Mouse (Mus musculus) E14TG2a.4 (cell line): Measurements from ENCODE around the gene Rassf2.

Experiments
- H3K27me3 ChIP-seq: 2 replicates; pipeline ENCODE4 v1.6.1; 2014; ENCODE audit warnings: low read length, control low read depth; ENCODE audit not compliant: insufficient read depth
- H3K36me3 ChIP-seq: 2 replicates; pipeline ENCODE4 v1.6.1; 2014; ENCODE audit warnings: low read length, control low read depth; ENCODE audit not compliant: insufficient read depth
- H3K4me1 ChIP-seq: replicated peaks from 2 replicates; pipeline ENCODE4 v1.6.1; 2014; ENCODE audit warnings: low read depth, low read length, control low read depth
- H3K4me3 ChIP-seq: replicated peaks from 2 replicates; pipeline ENCODE4 v1.5.1; 2014; ENCODE audit warnings: mild to moderate bottlenecking, low read length
- H3K9me3 ChIP-seq: 2 replicates; pipeline ENCODE4 v1.6.1; 2014; ENCODE audit warnings: low read length, control low read depth
- CTCF ChIP-seq: conservative IDR thresholded peaks from 2 replicates; pipeline ENCODE4 v1.5.1; 2014; ENCODE audit warnings: low read length
- NANOG ChIP-seq: IDR thresholded peaks from 2 replicates; pipeline ENCODE4 v1.6.1; 2014; ENCODE audit warnings: borderline replicate concordance, low read length, mixed read lengths
- POU5F1 ChIP-seq: IDR thresholded peaks from 2 replicates; pipeline ENCODE4 v1.6.1; 2014; ENCODE audit warnings: low read length, borderline replicate concordance

Gene Rassf2

GRCm38 (mm10) chr2:132020420-132020819 lies 9.6 kb downstream of the Rassf2 start:
- Histone ChIP-seq H3K4me3 (no peak overlapping the region), H3K4me1 (peaks cover 21% of the 10 kb centered on the region), H3K27me3 (no peaks in the 10 kb centered on the region; the same call in 1 of the 2 replicates), H3K9me3 (no peaks in the 10 kb centered on the region), H3K36me3 (no peaks in the 10 kb centered on the region)
- TF ChIP-seq CTCF, result no peak
- no peak for TF ChIP-seq POU5F1
- no peak for TF ChIP-seq NANOG

- no peaks in the 10 kb centered on the region for H3K9me3 ChIP-seq
- H3K4me3 ChIP-seq, result no peak overlapping the region
- H3K27me3 ChIP-seq, result no peaks in the 10 kb centered on the region; the same call in 1 of the 2 replicates
- TF ChIP-seq NANOG (no peak), POU5F1 (no peak), CTCF (no peak)
- no peaks in the 10 kb centered on the region for H3K36me3 ChIP-seq
- H3K4me1 ChIP-seq, result peaks cover 21% of the 10 kb centered on the region
These were observed 10.7 kb downstream of the Rassf2 start for GRCm38 (mm10) chr2:132019372-132019811.

GRCm38 (mm10) chr2:132018156-132018555 lies 11.9 kb downstream of the Rassf2 start:
- Histone ChIP-seq H3K4me1 (peaks cover 21% of the 10 kb centered on the region), H3K4me3 (no peak overlapping the region), H3K27me3 (no peaks in the 10 kb centered on the region; the same call in 1 of the 2 replicates), H3K9me3 (no peaks in the 10 kb centered on the region), H3K36me3 (no peaks in the 10 kb centered on the region)
- TF ChIP-seq CTCF (no peak), NANOG (no peak), POU5F1 (no peak)

- TF ChIP-seq NANOG (no peak), CTCF (no peak), POU5F1 (no peak)
- no peaks in the 10 kb centered on the region for H3K36me3 ChIP-seq
- H3K4me1 ChIP-seq, result peaks cover 21% of the 10 kb centered on the region
- H3K9me3 ChIP-seq, result no peaks in the 10 kb centered on the region
- peak overlapping the region; percentile 10; the same call in 1 of the 2 replicates for H3K4me3 ChIP-seq
- H3K27me3 ChIP-seq, result no peaks in the 10 kb centered on the region
These were observed 12.4 kb downstream of the Rassf2 start for GRCm38 (mm10) chr2:132017611-132018010.

GRCm38 (mm10) chr2:132016034-132016433 lies 14.0 kb downstream of the Rassf2 start:
- TF ChIP-seq CTCF, result no peak
- TF ChIP-seq POU5F1, result no peak
- no peak for TF ChIP-seq NANOG
- H3K9me3 ChIP-seq, result no peaks in the 10 kb centered on the region
- no peaks in the 10 kb centered on the region for H3K36me3 ChIP-seq
- H3K4me1 ChIP-seq, result peaks cover 19% of the 10 kb centered on the region
- H3K4me3 ChIP-seq, result no peak overlapping the region
- H3K27me3 ChIP-seq, result no peaks in the 10 kb centered on the region

GRCm38 (mm10) chr2:132013152-132013551 lies 16.9 kb downstream of the Rassf2 start:
- no peak for TF ChIP-seq CTCF
- no peak for TF ChIP-seq NANOG

GRCm38 (mm10) chr2:132010781-132011180 lies 19.3 kb downstream of the Rassf2 start:
- Histone ChIP-seq H3K4me1 (no peaks in the 10 kb centered on the region), H3K27me3 (no peaks in the 10 kb centered on the region; the same call in 1 of the 2 replicates), H3K9me3 (no peaks in the 10 kb centered on the region), H3K4me3 (no peak overlapping the region), H3K36me3 (0 out of 2 replicates have a peak, but pooled peaks cover 6% of the 10 kb centered on the region)
- no peak for TF ChIP-seq POU5F1
- TF ChIP-seq NANOG, result no peak
- no peak for TF ChIP-seq CTCF

More at GRCm38 (mm10) chr2:132013152-132013551, 16.9 kb downstream of the Rassf2 start:
- H3K36me3 ChIP-seq, result 0 out of 2 replicates have a peak, but pooled peaks cover 6% of the 10 kb centered on the region
- H3K4me3 ChIP-seq, result no peak overlapping the region
- no peaks in the 10 kb centered on the region for H3K27me3 ChIP-seq
- peaks cover 15% of the 10 kb centered on the region for H3K4me1 ChIP-seq
- no peaks in the 10 kb centered on the region for H3K9me3 ChIP-seq

- no peak for TF ChIP-seq POU5F1
- TF ChIP-seq CTCF, result no peak
- TF ChIP-seq NANOG, result no peak
- Histone ChIP-seq H3K36me3 (0 out of 2 replicates have a peak, but pooled peaks cover 10% of the 10 kb centered on the region), H3K4me1 (peaks cover 8% of the 10 kb centered on the region), H3K27me3 (no peaks in the 10 kb centered on the region; the same call in 1 of the 2 replicates), H3K9me3 (no peaks in the 10 kb centered on the region), H3K4me3 (no peak overlapping the region)
These were observed 21.9 kb downstream of the Rassf2 start for GRCm38 (mm10) chr2:132008186-132008585.

- TF ChIP-seq CTCF, result no peak
- TF ChIP-seq POU5F1, result no peak
- TF ChIP-seq NANOG, result no peak
- Histone ChIP-seq H3K4me3 (no peak overlapping the region), H3K27me3 (no peaks in the 10 kb centered on the region; the same call in 1 of the 2 replicates), H3K36me3 (0 out of 2 replicates have a peak, but pooled peaks cover 13% of the 10 kb centered on the region), H3K9me3 (no peaks in the 10 kb centered on the region), H3K4me1 (peaks cover 8% of the 10 kb centered on the region)
These were observed 22.6 kb downstream of the Rassf2 start for GRCm38 (mm10) chr2:132007475-132007819.
